Mouse (Mus musculus) forebrain, embryonic 14.5 days (tissue): ENCODE data around the gene Cilp2. TPM values are rescaled to one million over a fixed set of nuclear protein-coding genes. Genes with fewer than 3 reads are reported as not detected.

Experiments
- ATAC-seq: fragments of 200-750 bp; cut with Nextera tagmentation; 2 replicates; pipeline ENCODE4 v1.8.0; 2017; ENCODE audit warnings: mild to moderate bottlenecking, moderate library complexity
- DNase-seq: peaks from one replicate; pipeline ENCODE4 v3.0.0-alpha.2; 2015; ENCODE audit warnings: low spot score
- H3K27ac ChIP-seq: fragments of 300-500 bp; sonication (generic); 2 replicates; pipeline ENCODE4 v1.5.1; 2014; ENCODE audit warnings: low read depth, mild to moderate bottlenecking, control low read depth, low read length, moderate library complexity
- H3K27me3 ChIP-seq: fragments of 300-500 bp; sonication (generic); replicated peaks from 2 replicates; pipeline ENCODE4 v1.6.1; 2014; ENCODE audit warnings: low read length, control low read depth, mixed read lengths; ENCODE audit not compliant: control insufficient read depth, insufficient read depth
- H3K36me3 ChIP-seq: fragments of 300-500 bp; sonication (generic); 2 replicates; pipeline ENCODE4 v1.6.1; 2014; ENCODE audit warnings: low read length, control low read depth; ENCODE audit not compliant: control insufficient read depth, insufficient read depth
- H3K4me1 ChIP-seq: fragments of 300-500 bp; sonication (generic); 2 replicates; pipeline ENCODE4 v1.6.1; 2014; ENCODE audit warnings: antibody characterized with exemption, low read length, control low read depth; ENCODE audit not compliant: control insufficient read depth, insufficient read depth
- H3K4me2 ChIP-seq: fragments of 300-500 bp; sonication (generic); 2 replicates; pipeline ENCODE4 v1.6.1; 2014; ENCODE audit warnings: mild to moderate bottlenecking, control low read depth, low read length
- H3K4me3 ChIP-seq: fragments of 300-500 bp; sonication (generic); 2 replicates; pipeline ENCODE4 v1.5.1; 2014; ENCODE audit warnings: low read depth, low read length, control low read depth
- H3K9ac ChIP-seq: fragments of 300-500 bp; sonication (generic); 2 replicates; pipeline ENCODE4 v1.6.1; 2014; ENCODE audit warnings: mild to moderate bottlenecking, low read length, control low read depth, moderate library complexity
- H3K9me3 ChIP-seq: fragments of 300-500 bp; sonication (generic); replicated peaks from 2 replicates; pipeline ENCODE4 v1.6.1; 2016; ENCODE audit warnings: low read length, control low read depth, mixed read lengths; ENCODE audit not compliant: control insufficient read depth
- WGBS: fragments of 180-500 bp; shearing (Covaris S2); extraction: QIAGEN DNeasy Blood & Tissue Kit; methylation state at CpG from one replicate; pipeline ENCODE4 v1.1.7; 2014; 5-methylcytosine and 5-hydroxymethylcytosine counted together
- polyA plus RNA-seq: library from polyadenylated mRNA; unstranded; fragments of >200 nt; fragmentation: Nextera tagmentation; extraction: Ambion mirVana; gene quantifications from 2 replicates; pipeline ENCODE4 v1.2.1, GENCODE M21; 2014

Gene Cilp2
- polyA plus RNA-seq, 1 experiment from 2014 or later = 2.0 TPM

- 91% methylated on average over 6 of the region's 6 CpGs for WGBS
- H3K36me3 ChIP-seq = peaks cover 20% of the 10 kb centered on the region; the same call in 1 of the 2 replicates
- no peak overlapping the region for H3K4me2 ChIP-seq
- H3K4me3 ChIP-seq = no peak overlapping the region
- H3K27me3 ChIP-seq = no peaks in the 10 kb centered on the region
- ATAC-seq (no peak), DNase-seq (no peak)
- H3K27ac ChIP-seq = no peak overlapping the region
- no peaks in the 10 kb centered on the region for H3K9me3 ChIP-seq
- no peak overlapping the region for H3K9ac ChIP-seq
- H3K4me1 ChIP-seq = no peaks in the 10 kb centered on the region
These were observed 16.6 kb downstream of the Cilp2 start for GRCm38 (mm10) chr8:69870907-69871306.

DNA sequence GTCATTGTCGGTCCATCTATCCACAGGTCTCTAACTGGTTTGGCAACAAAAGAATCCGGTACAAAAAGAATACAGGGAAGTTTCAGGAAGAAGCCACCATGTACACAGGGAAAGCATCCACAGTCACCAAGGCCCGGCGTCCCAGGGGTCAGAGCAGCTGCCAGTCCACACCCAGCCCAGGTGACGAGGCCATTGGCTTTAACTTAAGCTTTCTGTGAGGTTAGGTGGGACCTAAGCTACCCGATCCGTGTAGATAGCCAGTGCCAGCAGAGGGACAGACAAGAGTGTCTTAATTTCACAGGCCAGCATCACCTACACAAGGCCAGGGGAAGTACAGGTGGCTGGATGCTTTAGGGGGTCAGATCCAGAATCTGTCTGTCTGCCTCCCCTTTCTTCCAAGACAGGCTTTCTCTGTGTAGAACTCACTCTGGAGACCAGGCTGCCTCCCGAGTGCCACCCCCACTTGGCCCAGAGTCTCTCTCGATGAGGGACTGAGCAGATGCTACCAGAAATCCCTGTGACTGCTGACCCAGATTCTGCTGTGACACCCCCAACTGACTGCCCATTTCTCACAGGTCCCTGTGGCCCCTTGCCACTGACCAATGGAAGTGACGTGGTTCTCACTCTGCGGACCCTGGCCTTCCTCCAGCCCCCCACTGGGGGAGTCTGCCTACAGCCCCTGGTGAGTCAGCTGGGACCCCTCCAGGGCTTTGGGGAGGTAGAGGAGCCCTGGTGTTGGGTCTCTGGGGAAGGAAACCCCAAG, 17.3 kb downstream of the Cilp2 start:
- Histone ChIP-seq H3K27ac (no peak overlapping the region), H3K36me3 (peaks cover 21% of the 10 kb centered on the region; the same call in 1 of the 2 replicates), H3K4me3 (no peak overlapping the region), H3K4me2 (no peak overlapping the region), H3K4me1 (no peaks in the 10 kb centered on the region), H3K9me3 (no peaks in the 10 kb centered on the region), H3K9ac (no peak overlapping the region), H3K27me3 (no peaks in the 10 kb centered on the region)
- ATAC-seq (no peak), DNase-seq (no peak)
- WGBS = 88% methylated on average over 11 of the region's 11 CpGs

GRCm38 (mm10) chr8:69867696-69868326, 19.7 kb downstream of the Cilp2 start:
- no peaks in the 10 kb centered on the region for H3K27me3 ChIP-seq
- H3K36me3 ChIP-seq = peaks cover 25% of the 10 kb centered on the region
- H3K4me2 ChIP-seq = no peak overlapping the region
- no peak overlapping the region for H3K27ac ChIP-seq
- no peak overlapping the region for H3K4me3 ChIP-seq
- DNase-seq = no peak
- WGBS = 83% methylated on average over 5 of the region's 5 CpGs
- no peaks in the 10 kb centered on the region for H3K4me1 ChIP-seq
- H3K9ac ChIP-seq = no peak overlapping the region
- no peaks in the 10 kb centered on the region for H3K9me3 ChIP-seq
- ATAC-seq = no peak

DNA sequence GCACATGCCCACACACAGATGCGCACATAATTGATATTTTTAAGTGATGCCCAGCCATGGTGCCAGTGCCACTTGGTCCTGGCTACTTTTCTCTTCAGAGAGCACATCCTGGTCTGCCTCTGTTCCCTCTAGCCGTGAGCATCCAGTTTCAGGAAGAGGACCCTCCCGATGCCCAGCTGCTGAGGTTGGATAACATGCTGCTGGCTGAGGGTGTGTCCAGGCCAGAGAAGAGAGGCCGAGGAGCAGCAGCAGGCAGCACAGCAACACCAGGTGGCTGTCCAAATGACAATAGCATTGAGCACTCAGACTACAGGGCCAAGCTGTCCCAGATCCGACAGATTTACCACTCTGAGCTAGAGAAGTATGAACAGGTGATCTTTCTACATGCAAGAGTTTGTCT, 23.3 kb downstream of the Cilp2 start:
- Histone ChIP-seq H3K4me1 (no peaks in the 10 kb centered on the region), H3K27ac (no peak overlapping the region), H3K9me3 (no peaks in the 10 kb centered on the region), H3K4me2 (no peak overlapping the region), H3K36me3 (peaks cover 23% of the 10 kb centered on the region), H3K27me3 (no peaks in the 10 kb centered on the region), H3K4me3 (no peak overlapping the region), H3K9ac (no peak overlapping the region)
- 85% methylated on average over 5 of the region's 5 CpGs for WGBS
- ATAC-seq = no peak
- no peak for DNase-seq

- H3K27me3 ChIP-seq = no peaks in the 10 kb centered on the region
- no peaks in the 10 kb centered on the region for H3K4me1 ChIP-seq
- no peak overlapping the region for H3K9ac ChIP-seq
- no peak overlapping the region for H3K27ac ChIP-seq
- ATAC-seq (no peak), DNase-seq (no peak)
- no peak overlapping the region for H3K4me3 ChIP-seq
- 87% methylated on average over 5 of the region's 5 CpGs for WGBS
- H3K36me3 ChIP-seq = peaks cover 25% of the 10 kb centered on the region
- H3K4me2 ChIP-seq = no peak overlapping the region
- no peaks in the 10 kb centered on the region for H3K9me3 ChIP-seq
These were observed 24.0 kb downstream of the Cilp2 start for GRCm38 (mm10) chr8:69863387-69864020.

DNA sequence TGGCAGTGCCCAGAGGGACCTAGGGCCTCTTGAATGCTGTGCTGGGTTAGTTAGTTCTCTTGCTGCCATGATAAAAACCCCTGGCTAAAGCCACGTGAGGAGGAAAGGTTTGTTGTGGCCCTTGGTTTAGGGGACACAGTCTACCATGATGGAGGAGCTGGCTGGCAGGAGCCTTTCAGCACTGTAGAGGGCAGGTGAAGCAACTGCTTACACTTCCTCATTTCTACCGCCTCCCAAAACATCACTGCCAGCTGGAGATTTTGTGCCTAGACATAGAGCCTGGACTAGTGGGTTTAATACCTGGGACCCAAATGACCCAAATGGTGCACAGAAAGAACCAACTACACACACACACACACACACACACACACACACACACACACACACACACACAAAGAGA, 26.2 kb downstream of the Cilp2 start:
- H3K36me3 ChIP-seq = peaks cover 25% of the 10 kb centered on the region
- no peaks in the 10 kb centered on the region for H3K9me3 ChIP-seq
- DNase-seq = no peak
- H3K4me1 ChIP-seq = no peaks in the 10 kb centered on the region
- H3K27me3 ChIP-seq = no peaks in the 10 kb centered on the region
- no peak overlapping the region for H3K4me2 ChIP-seq
- no peak for ATAC-seq
- H3K4me3 ChIP-seq = no peak overlapping the region
- 75% methylated on average over 2 of the region's 2 CpGs for WGBS
- H3K9ac ChIP-seq = no peak overlapping the region
- no peak overlapping the region for H3K27ac ChIP-seq

DNA sequence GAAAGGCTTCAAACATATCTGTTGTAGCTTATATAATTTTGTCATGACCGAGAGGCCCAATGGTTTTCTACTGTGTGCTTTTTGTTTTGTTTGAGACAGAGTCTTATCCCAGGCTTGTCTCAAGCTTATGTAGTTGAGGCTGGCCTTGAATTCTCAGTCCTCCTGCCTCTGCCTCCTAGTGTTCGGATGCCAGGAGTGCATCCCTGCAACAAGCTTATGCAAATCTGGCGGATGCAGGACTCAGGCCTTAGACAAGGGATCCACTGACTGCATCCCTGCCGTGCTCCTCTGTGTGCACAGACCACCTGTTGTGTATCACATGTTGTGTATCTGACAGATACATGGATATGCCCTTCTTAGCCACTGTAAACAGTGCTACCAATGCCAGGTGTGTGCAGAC, 26.7 kb downstream of the Cilp2 start:
- ATAC-seq = no peak
- Histone ChIP-seq H3K4me2 (no peak overlapping the region), H3K9ac (no peak overlapping the region), H3K4me1 (no peaks in the 10 kb centered on the region), H3K36me3 (peaks cover 25% of the 10 kb centered on the region), H3K4me3 (no peak overlapping the region), H3K27me3 (no peaks in the 10 kb centered on the region), H3K9me3 (no peaks in the 10 kb centered on the region), H3K27ac (no peak overlapping the region)
- whole genome bisulfite sequencing = 58% methylated on average over 4 of the region's 4 CpGs
- no peak for DNase-seq

DNA sequence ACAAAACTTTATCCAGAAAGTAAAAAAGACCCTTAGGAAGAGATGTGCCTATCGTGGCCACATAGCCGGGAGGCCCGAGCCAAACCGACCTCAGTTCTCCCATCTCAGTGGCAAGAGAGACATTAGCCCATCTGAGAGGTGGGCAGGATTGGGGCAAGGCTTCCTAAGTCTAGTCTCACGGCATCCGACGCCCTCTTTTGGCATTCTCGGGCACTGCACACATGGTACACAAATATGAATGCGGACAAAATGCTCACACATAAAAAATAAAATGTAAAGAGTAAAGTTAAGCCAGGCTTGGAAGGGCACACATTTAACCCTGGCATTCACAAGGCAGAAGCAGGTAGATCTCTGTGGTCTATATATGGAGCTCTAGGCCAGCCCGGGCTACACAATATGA, 33.6 kb downstream of the Cilp2 start:
- no peak overlapping the region for H3K4me3 ChIP-seq
- H3K9ac ChIP-seq = no peak overlapping the region
- no peaks in the 10 kb centered on the region for H3K27me3 ChIP-seq
- H3K4me2 ChIP-seq = no peak overlapping the region
- WGBS = 95% methylated on average over 10 of the region's 10 CpGs
- H3K27ac ChIP-seq = no peak overlapping the region
- H3K36me3 ChIP-seq = 0 out of 2 replicates have a peak, but pooled peaks cover 4% of the 10 kb centered on the region
- ATAC-seq (no peak), DNase-seq (no peak)
- no peaks in the 10 kb centered on the region for H3K9me3 ChIP-seq
- H3K4me1 ChIP-seq = no peaks in the 10 kb centered on the region
